Mouse (Mus musculus) layer of hippocampus, adult 11-12 months (tissue): ENCODE measurements at regions not wholly inside any gene's neighbourhood (a gene's known extent, or its start where the extent isn't known, plus 50 kb on each side); places are given as distances from the start of the nearest gene placed in this dataset.

ENCODE experiments used
- DNase-seq: peaks from one replicate; pipeline ENCODE4 v3.0.0; 2022; ENCODE audit warnings: low spot score

DNA sequence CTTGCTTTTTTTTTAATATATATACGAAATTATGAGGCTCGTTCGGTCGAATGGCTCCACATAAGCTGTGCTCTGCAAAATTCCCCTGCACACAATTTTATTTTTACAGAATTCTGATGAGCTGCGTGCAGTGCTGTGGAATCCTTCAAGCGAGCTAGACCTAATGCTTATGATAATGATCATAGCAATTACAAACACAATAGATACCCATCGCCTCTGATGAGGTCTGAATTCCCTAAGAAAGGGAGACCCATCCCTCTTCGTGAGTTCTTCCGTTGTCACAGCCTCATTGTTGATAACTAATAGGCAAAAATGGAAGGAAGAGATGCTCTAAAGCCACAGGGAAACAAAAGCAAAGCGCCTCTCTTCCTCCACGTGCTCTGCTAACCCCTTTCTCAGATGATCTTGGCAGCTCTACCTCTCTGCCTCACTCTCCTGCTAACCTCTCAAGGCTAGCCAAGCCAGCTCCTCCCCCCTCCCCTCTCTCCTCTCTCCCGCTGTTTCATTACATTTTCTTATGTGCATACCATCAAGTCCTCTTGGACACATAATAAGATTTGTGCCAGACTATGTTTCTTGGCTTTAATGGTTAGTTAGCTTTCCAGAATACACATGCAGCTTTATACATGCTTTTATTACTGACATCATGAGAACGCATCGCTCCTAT, 367.7 kb upstream of the Adgrl2 start:
- DNase-seq: no peak

DNA sequence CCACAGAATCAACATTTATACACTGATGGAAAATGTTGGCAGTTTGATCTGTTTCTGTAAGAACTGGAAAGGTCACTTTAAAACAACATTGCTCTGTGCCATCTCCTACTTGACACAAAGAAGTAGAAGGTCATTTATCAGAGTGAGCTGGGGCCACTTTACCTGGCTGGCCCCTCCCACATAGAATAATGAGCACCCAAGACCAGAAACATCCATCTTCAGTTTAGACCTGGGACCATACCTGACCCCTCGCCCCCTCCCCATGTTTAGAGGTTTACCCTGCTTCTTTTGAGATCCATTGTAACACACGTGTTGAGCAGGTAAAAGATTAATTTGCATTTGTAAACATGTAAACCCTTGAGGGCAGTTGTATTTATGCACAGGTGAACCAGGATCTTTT, 366.8 kb upstream of the Adgrl2 start:
- DNase-seq: no peak

DNA sequence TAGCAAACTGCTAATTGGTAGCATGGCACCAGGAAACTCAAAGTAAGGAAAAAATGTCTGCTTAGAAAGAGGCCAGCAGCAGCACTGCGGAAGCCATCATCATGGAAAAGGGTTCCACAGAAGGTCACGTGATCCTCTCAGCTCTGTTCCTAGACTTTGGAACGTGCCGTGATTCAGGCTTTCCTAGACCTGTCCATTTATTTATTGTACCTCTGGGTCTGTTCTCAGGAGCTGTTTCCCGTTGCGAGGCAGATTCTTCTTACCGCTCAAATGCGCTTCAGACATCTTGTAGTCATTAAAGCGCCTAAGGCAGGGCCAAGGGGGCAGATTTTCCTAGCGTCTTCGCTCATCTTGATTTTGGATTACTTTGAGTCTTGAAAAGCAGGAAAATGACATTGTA, 365.0 kb upstream of the Adgrl2 start:
- no peak for DNase-seq

DNA sequence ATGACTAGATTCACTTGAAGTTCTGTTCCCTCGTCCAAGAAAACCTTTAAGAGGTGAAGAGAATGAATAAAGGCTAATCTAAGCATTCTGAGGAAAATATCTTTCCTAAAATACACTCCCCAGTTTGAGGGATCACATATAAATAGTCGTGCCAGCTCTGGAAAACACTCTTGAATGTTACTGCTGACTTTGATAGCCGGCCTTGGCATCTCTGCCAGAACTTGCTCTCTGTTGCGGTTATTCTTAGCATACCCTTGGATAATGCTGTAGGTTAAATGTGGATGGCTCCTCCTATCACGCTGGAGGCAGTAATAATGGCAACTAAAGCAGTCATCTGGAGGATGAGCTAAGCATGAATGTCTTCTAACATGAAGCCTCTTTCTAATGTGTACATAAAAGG, 363.6 kb upstream of the Adgrl2 start:
- no peak for DNase-seq

DNA sequence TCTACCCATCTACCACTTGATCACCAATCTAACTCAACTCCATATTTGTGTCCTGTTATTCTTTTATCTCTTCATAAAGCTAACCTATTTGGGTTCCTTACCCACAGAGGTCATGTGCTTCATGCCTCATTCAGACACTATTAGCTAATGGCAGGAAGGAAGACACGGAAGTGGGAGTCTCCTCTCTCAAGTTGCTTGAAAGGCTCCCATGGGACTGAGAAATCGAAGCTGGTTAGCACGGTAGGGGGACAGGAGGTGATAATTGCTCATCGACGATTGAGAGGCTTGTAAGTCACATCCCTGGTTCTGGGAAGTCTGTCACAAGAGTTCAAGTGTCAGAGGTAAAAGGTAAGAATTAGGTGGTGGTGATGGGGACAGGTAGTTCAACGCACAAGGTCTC, 362.2 kb upstream of the Adgrl2 start:
- no peak for DNase-seq

DNA sequence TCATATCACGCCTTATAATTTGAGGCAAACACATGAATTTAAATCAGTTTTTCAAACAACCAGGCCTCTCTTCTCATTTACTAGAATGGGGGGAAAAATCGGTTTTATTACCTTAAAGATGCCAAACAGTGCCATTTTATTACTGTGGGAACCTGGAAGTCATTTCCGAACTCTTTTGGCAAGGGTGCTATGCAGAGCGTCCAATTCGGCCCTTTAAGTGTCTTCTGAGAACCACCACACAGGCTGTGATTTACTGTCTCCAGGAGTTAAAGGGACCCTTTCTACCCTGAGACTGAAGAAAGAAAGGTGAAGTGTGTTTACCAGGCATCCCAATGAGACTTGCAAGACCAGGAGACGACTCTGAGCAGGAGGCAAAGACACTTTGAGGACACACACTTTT, 359.4 kb upstream of the Adgrl2 start:
- DNase-seq: no peak

DNA sequence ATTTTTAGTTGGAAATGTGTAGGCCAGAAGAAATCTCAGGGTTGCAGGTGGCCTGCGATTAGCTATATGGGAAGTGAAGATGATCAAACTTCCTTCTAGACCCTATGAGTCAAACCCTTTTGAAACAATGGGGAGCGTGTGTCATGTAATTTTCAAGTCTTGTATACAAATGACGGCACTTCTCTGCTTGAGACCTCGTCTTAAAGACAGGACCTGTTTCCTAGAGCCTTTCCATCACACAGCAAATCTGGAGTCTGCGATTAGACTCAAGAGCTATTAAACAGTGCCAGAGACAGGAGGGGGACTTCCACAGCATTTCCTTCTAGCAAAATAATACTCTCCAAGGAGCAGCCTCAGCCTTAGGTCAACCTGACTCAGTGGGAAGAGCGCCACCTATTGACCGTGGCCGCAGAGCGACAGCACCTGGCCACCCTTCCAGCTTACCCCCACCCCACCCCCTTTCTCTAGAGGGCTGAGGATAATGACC, 358.9 kb upstream of the Adgrl2 start:
- peak; percentile 50 for DNase-seq

DNA sequence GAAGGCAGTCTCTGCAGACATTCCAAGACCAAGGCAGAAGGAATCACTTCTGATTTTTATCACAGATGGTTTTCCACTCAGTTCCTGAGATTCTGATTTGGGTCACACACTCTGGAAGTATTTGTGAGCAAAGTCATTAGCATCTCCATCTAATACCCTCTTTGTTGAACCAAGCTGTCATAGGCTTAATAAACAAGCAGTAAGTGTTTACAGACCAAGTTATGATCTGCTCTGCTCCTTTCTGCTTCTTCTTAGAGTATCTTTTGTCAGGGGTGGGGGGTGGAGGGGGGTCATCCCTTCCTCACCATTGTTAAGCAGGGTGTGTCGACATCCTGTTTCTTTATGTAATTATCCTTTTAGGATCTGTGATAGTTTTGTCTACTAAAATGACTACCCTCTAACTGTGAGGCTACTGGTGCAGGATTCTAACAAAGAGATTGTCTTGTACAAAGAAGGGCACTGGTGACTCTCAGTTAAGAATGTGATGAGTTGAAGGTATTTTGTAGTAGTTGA, 358.2 kb upstream of the Adgrl2 start:
- DNase-seq: no peak

DNA sequence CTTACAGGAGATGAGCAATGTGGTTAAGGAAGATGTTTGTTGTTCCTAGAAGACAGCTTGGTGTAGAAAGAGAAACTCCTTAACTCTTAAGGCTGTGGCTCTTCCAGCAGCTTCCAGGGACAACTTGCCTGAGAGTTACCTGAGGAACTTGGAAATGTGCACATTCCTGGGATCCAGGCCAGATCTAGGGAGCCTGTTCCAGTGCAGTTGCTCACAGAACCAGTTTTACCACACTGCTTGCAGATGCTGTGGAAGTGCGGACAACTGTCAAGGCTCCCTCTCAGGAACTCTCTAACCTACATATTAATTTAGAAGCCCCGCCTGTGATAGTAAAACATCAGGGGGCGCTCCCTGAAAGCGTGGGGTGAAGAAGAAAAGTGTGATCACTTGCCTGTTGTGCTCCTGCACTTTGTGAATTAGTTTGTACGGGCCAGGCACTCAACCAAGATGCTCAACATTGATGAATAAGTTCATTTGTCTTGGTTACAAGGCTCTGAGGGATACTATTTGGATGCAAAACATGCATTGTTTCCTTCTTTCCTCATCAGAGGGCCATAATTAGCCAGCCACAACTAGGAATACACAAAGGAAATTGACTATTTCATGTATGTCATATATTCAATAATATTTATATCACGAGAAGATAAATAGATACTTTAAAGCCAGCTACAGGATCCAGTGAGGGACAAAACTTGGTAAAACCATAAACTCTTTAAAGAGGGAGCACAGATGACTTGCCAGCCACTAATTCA, 357.1 kb upstream of the Adgrl2 start:
- peak; percentile 17 for DNase-seq

DNA sequence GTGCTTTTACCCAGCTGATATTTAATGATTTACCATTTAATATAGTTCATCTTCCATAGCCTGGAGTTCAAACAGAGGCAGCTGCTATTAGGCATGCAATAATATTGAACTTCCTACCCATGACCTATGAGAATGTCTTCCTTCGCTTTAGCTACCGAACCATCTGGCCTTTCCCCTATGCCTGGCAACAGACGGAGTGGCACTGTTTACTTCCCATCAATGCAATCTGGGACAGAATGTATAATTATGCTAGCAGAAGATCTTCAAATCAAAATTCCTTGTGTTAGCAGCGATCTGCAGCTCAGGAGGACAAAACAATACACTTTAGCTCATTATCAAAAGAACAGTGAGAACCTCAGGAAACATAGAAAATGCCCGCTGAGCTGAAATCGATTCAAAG, 352.2 kb upstream of the Adgrl2 start:
- DNase-seq: no peak

DNA sequence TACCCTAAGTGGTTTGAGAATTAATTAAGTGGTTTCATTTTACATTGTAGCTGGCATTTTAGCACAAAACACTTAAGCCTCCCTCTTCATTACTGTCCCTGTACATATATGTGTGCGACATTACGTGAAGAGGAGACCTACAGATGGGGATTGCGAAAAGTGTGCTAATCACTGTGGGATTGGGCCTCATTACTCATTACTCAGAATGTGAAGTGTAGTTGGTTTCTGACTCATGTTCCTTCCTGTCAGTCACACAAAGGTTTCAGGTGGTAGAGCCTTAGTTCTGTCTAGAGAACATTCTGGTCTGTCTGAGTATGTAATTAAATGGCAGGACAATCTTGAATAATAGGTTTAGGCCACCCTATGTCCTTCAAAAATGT, 349.0 kb upstream of the Adgrl2 start:
- no peak for DNase-seq

DNA sequence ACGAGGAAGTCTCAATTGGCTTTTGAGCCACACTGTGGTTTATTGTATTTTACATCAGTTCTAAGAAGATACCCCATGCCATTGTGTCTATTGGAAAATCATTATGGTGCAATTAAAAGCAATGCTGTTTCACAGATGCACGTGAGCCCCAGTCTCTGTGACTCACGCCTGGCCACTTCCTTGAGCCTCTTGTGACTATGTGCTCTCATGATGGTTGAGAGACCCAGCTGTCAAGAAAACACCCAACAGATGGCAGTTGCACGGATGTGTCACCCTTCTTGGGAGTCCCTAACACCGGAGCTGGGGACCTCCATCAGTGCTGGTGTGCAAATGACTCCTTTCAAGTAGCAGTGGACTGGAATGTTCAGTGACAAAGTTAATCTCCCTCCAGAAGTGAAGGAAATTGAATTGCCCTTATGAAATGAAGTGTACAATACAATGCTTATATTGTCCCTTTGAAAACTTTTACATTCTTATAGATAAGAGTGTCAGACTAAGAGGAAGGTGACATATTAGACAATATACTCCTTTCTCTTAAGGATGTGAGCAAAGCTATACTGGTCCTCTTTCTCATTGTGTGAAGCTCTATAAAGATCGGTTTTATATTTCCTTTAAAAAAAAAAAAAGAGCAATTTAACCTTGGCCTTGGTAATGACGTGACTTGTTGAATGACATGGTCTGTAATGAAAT, 348.5 kb upstream of the Adgrl2 start:
- DNase-seq: no peak

DNA sequence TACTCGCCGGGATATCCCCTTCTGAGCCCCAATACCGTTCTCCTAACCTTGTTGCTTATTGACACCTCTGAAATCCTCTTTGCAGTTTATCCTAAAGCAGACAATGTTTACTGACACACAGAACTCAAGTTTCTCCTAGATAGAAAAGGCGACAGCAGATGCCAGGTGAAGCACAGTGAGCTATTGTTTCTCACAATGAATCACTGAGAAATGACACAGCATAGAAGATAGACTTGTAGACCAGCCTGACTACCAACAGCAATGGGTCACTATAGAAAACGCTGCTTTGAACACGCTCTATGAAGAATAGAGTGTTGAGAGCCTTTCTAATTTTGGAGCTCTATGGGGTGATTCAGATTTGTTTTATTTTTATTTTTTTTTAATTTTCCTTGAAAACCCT, 344.9 kb upstream of the Adgrl2 start:
- DNase-seq: no peak

DNA sequence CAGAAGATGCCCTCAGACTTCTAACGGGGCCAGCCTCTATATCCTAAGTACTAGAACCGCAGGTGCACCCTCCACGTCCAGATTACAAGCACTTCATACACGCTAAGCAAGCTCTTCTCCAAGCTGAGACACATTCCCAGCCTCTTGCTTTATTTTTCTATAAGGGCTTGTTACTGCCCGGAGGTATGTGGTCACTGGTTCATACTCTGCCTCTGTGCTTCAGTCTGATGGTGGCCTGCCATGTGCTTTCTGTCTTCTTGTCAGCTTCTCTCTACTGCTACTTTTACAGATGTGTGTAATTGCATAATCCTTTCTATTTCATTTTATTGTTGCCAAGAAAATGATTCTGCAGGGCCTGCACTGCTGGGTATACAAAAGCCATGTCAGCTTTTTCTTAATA, 343.3 kb upstream of the Adgrl2 start:
- no peak for DNase-seq

DNA sequence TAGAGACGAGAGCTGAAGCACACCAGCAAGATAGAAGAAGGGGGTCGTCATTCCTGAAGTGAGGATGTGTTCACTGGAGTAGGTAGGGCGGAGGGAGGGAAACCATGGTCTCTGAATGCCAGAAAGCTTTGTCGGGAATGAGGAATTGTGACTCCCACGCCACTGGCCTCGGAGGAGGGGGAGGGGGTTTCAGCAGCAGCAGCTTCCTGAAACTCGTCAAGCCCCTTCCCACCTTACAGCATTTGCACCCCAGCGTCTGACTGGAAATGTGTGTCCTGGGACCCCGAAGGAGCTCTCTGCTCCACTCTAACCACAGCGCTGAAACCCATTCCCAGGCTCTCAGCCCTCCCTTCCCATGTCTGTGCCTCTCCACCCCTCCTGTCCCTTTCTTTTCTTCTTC, 342.8 kb upstream of the Adgrl2 start:
- no peak for DNase-seq

DNA sequence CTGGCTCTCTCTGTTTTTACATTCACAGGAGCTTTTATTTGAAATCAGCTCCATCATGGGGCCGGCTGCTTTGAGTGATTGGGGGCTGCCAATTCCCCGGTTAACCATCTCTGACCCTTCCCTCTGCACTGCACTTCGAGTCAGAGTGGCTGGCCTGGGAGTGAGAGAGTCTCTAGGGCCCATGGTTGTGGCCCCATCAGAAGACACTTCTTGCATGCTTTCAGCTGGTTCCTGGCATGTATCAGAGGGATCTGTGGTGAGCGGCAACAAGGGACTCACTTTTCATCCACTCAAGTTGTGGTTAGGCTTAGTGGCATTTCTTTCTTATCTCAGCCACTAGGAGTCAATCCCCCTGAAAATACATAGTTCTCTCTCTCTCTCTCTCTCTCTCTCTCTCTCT, 341.8 kb upstream of the Adgrl2 start:
- no peak for DNase-seq

DNA sequence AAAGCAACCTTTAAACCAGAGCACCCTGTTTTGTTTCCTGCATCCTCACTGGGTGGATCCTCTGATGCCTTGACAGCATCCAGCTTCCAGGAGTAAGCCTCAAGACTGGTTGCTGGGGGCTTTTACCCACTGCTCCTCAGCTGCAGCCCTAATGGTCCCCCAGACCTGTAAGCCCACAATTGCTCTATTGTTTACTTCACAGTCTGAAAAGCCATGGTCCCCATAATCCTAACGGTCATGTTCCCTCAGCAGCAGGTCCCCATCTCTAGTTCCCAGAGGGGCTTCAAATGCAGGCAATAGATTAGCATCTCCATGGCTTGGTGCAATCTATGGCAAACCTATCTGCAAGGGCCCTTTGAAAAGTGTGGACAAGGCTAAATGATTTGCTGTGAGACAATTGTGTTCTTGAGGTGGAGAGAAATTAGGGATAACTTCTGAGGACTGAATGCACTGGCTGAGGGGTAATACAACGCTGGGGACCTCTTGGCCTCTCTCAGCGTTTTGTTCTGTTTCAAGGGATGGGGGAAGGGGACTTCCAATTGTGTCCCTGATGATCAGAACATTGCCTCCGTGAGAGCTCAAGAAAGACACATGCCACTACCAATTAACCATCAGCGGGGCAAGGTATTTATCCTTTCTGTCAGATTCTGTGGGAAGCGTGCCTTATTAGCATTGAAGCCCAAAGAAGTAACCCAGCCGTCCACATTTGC, 341.1 kb upstream of the Adgrl2 start:
- DNase-seq: no peak

DNA sequence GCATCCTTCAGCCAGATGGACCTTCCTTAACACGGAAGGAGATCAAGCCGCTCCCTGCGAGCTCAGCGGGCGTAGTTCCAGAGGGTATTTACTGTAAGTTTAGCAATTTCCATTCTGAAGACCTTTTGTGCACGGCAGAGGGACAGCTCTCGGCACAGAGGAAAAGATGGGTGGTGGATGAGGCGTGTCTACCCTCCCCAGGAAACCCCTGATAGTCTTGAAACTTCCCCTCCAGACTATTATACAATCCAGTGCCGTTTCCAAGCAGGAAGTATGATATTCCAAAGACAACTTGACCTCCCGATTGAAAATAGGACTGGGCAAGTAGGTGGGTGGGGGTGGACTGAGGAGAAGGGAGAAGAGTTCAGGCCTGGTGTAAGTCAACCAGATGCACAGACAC, 340.4 kb upstream of the Adgrl2 start:
- no peak for DNase-seq

DNA sequence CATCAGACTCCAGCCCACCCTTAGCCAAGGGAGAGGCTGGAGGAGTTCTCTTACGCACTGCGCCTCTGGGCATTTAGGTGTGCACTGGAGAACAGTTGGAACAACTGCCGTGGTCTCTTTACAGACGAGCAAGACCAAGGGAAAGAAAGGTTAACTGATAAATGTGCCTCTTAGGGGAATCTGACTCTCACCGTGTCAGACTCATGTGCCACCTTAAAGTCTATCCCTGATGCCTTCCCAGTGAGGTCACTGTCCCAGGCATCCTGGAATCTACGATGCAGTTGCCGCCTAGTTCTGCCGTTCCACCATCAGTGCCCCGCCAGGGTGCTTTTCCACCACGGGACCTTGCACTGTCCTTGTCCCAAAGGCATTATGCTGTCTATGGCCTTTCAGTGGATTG, 339.7 kb upstream of the Adgrl2 start:
- DNase-seq: no peak

DNA sequence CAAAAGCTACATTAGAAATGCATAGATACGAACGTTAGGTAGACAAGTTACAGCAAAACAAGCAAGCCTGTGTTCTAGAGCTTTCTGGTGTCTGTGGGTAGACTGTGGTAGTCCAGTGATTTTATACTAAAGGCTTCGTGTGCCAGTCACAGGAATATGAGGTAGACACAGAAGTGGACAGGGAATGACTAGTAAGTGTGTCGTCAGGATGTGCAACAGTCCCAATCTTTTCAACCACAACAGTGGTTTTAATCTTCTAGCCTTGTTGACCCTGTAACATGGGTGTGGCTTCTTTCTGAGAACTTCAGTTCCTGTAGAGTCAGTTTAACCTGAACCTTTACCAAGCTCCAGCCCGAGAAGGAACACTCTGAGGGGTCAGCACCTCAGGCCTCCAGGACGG, 339.3 kb upstream of the Adgrl2 start:
- no peak for DNase-seq

DNA sequence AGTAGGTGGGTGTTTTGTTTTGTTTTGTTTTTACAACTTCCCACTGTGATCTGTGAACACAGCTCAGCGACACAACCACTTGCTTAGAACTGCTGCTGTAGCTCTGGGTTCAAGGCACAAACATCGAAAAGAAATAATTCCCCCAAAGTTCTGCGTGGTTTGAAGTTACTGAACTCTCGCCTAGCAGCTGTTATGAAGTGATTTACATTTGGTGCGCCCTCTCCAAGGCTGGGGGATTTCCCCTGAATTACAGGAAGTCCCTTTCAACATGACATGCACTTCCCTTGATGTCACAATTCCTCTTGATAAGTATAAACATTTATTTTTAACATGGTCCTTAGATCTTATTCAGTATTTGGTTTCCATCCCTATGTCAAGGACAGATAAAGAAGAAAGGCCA, 336.3 kb upstream of the Adgrl2 start:
- no peak for DNase-seq

DNA sequence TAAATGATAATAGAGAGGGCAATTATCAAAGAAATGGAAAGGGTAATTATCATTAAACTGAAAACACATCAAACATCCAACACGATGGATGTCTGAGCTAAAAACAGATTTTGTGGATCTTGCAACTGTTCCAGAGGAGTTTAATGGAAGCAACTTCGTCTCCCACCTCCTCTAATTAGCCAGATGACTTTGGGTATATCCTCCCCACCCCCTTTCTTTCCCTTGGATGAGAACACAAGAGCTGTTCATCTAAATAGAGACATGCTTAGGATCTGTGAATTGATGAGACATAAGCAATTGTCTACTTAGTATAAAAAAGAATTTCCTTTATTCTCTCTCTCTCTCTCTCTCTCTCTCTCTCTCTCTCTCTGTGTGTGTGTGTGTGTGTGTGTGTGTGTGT, 333.7 kb upstream of the Adgrl2 start:
- DNase-seq: no peak

DNA sequence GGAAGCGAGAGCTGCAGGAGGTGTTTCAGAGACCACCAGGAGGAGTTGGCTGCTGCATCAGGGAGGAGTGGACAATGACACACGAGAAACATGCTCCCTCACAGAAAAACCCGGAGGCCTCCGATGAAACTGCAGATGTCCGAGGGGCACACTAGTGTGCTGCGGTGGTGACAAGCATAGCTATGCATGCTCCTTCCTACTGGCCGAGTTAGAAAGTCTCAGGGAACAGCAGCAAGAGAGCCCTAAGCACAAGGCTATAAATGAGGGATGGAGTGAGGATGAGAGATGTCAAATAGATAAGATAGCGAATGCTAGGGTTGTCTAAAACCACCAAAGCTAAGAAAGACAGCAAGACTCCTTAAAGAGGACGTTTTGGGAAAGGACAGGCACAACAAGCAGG, 328.4 kb upstream of the Adgrl2 start:
- DNase-seq: no peak
